Mouse (Mus musculus): ENCODE measurements around the gene Snrnp27.

DNA sequence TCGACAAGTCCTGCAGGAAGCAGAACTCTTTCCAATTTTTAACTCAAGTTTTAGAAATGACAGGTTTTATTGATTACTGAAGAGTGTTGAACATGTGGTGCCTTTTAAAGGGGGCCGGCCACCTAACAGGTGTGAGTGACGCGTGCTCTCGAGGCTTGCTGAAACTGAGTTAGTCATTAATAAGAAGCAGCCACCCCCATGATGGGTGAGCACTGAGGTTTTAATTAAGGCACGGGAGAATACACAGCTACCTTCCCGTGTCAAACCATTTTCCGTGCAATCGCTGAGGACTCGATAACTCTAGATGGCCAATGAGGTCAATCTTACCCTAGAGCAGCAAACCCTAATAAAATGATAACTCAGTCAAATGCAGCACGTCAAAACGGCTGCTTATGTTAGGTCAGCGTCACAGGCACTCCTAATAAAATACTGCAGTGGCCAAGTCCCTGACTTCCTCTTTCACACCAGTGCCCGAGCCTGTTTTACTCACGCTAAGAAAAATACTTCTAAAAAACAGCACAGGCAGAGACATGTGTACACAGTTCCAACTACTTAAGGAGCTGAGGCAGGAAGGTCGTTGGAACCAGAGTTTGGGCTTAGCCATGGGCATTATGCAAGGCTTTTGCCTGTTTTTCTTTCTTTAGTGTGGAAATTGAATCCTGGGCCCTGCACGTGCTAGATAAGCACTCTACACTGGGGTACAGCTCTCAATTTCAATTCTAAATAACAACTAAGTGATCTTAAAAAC lies 18.6 kb downstream of the Snrnp27 start:
- TF ChIP-seq POLR2A (IDR thresholded peaks at IDR 0.05; ENCODE audit: borderline replicate concordance, low read depth, low read length) (no peak), CTCF (IDR thresholded peaks at IDR 0.05; ENCODE audit: low read depth, low read length) (no peak)
